Mouse (Mus musculus) embryonic facial prominence, embryonic 14.5 days (tissue): Measurements from ENCODE around the gene Neurl4. TPM values are rescaled to one million over a fixed set of nuclear protein-coding genes. Genes with fewer than 3 reads are reported as not detected.
"Not testable (repeated sequence)": the region's sequence is repeated elsewhere in the genome, so short reads cannot be mapped to it uniquely, and the experiment has no call there.

Experiments used
- ATAC-seq: fragments of 200-750 bp; cut with Nextera tagmentation; 2 replicates; pipeline ENCODE4 v1.8.0; 2017; ENCODE audit warnings: low read depth, moderate number of reproducible peaks, moderate TSS enrichment
- DNase-seq: peaks from one replicate; pipeline ENCODE4 v3.0.0-alpha.2; 2015; ENCODE audit warnings: low spot score
- H3K27ac ChIP-seq: fragments of 300-500 bp; sonication (generic); replicated peaks from 2 replicates; pipeline ENCODE4 v1.5.1; 2014; ENCODE audit warnings: low read depth, mild to moderate bottlenecking, low read length, moderate library complexity
- H3K27me3 ChIP-seq: fragments of 300-500 bp; sonication (generic); replicated peaks from 2 replicates; pipeline ENCODE4 v1.6.1; 2014; ENCODE audit warnings: low read length; ENCODE audit not compliant: control insufficient read depth, insufficient read depth
- H3K36me3 ChIP-seq: fragments of 300-500 bp; sonication (generic); 2 replicates; pipeline ENCODE4 v1.6.1; 2014; ENCODE audit warnings: low read length, mixed read lengths; ENCODE audit not compliant: control insufficient read depth, insufficient read depth
- H3K4me1 ChIP-seq: fragments of 300-500 bp; sonication (generic); 2 replicates; pipeline ENCODE4 v1.6.1; 2014; ENCODE audit warnings: antibody characterized with exemption, low read length; ENCODE audit not compliant: control insufficient read depth, insufficient read depth
- H3K4me2 ChIP-seq: fragments of 300-500 bp; sonication (generic); 2 replicates; pipeline ENCODE4 v1.6.1; 2014; ENCODE audit warnings: low read depth, mild to moderate bottlenecking, low read length, moderate library complexity, mixed read lengths
- H3K4me3 ChIP-seq: fragments of 300-500 bp; sonication (generic); 2 replicates; pipeline ENCODE4 v1.5.1; 2014; ENCODE audit warnings: low read depth, mild to moderate bottlenecking, low read length
- H3K9ac ChIP-seq: fragments of 300-500 bp; sonication (generic); 2 replicates; pipeline ENCODE4 v1.6.1; 2014; ENCODE audit warnings: low read depth, mild to moderate bottlenecking, low read length, moderate library complexity, mixed read lengths
- H3K9me3 ChIP-seq: fragments of 300-500 bp; sonication (generic); 2 replicates; pipeline ENCODE4 v1.6.1; 2016; ENCODE audit warnings: low read length; ENCODE audit not compliant: control insufficient read depth
- WGBS: fragments of 180-500 bp; shearing (Covaris S2); extraction: QIAGEN DNeasy Blood & Tissue Kit; methylation state at CpG from one replicate; pipeline ENCODE4 v1.1.7; 2014; 5-methylcytosine and 5-hydroxymethylcytosine counted together
- polyA plus RNA-seq: library from polyadenylated mRNA; unstranded; fragments of >200 nt; fragmentation: Nextera tagmentation; extraction: Ambion mirVana; gene quantifications from 2 replicates; pipeline ENCODE4 v1.2.1, GENCODE M21; 2014

Gene Neurl4
- polyA plus RNA-seq, 1 experiment from 2014 or later: 10.3 TPM

- H3K27me3 ChIP-seq: no peaks in the 10 kb centered on the region
- ATAC-seq (peak; percentile 94), DNase-seq (peak; percentile 98)
- H3K9ac ChIP-seq: peak within 1 kb of the TSS; percentile 82
- peak within 1 kb of the TSS; percentile 74 for H3K4me2 ChIP-seq
- no peaks in the 10 kb centered on the region for H3K9me3 ChIP-seq
- peak within 1 kb of the TSS; percentile 68 for H3K4me3 ChIP-seq
- H3K36me3 ChIP-seq: peaks cover 87% of the 10 kb centered on the region
- H3K4me1 ChIP-seq: no peaks in the 10 kb centered on the region
- 2% methylated on average over 50 of the region's 61 CpGs for WGBS
- H3K27ac ChIP-seq: peak within 1 kb of the TSS; percentile 85
Measured at GRCm38 (mm10) chr11:69913554-69914371, 12.9 kb downstream of the Neurl4 start, which contains the start of gene Gps2. Gene Gps2, plus strand, starts transcription at chr11:69913888.

GRCm38 (mm10) chr11:69914372-69914764 lies 13.5 kb downstream of the Neurl4 start:
- no peaks in the 10 kb centered on the region for H3K27me3 ChIP-seq
- H3K9me3 ChIP-seq: no peaks in the 10 kb centered on the region
- peaks cover 87% of the 10 kb centered on the region for H3K36me3 ChIP-seq
- ATAC-seq: no peak
- H3K27ac ChIP-seq: peak overlapping the region; percentile 85
- DNase-seq: no peak
- peak overlapping the region; percentile 74 for H3K4me2 ChIP-seq
- H3K4me3 ChIP-seq: peak overlapping the region; percentile 68
- WGBS: 2% methylated on average over 16 of the region's 17 CpGs
- peak overlapping the region; percentile 82 for H3K9ac ChIP-seq
- H3K4me1 ChIP-seq: peaks cover 5% of the 10 kb centered on the region; the same call in 1 of the 2 replicates

- Histone ChIP-seq H3K9me3 (no peaks in the 10 kb centered on the region), H3K27me3 (no peaks in the 10 kb centered on the region), H3K36me3 (peaks cover 82% of the 10 kb centered on the region), H3K27ac (no peak overlapping the region), H3K9ac (peak overlapping the region; percentile 82; the same call in 1 of the 2 replicates), H3K4me2 (peak overlapping the region; percentile 74), H3K4me3 (peak overlapping the region; percentile 68), H3K4me1 (peaks cover 8% of the 10 kb centered on the region; the same call in 1 of the 2 replicates)
- ATAC-seq (no peak), DNase-seq (no peak)
- WGBS: 33% methylated on average over 9 of the region's 9 CpGs
Measured at GRCm38 (mm10) chr11:69914917-69915430, 14.1 kb downstream of the Neurl4 start.

- H3K4me3 ChIP-seq: no peak overlapping the region
- no peak overlapping the region for H3K27ac ChIP-seq
- H3K9me3 ChIP-seq: no peaks in the 10 kb centered on the region
- 0 out of 2 replicates have a peak overlapping the region, but pooled peaks have one; percentile 30 for H3K9ac ChIP-seq
- H3K27me3 ChIP-seq: no peaks in the 10 kb centered on the region
- peaks cover 8% of the 10 kb centered on the region; the same call in 1 of the 2 replicates for H3K4me1 ChIP-seq
- WGBS: 67% methylated on average over 5 of the region's 5 CpGs
- 0 out of 2 replicates have a peak overlapping the region, but pooled peaks have one; percentile 74 for H3K4me2 ChIP-seq
- H3K36me3 ChIP-seq: peaks cover 73% of the 10 kb centered on the region
- DNase-seq (no peak), ATAC-seq (no peak)
Measured at GRCm38 (mm10) chr11:69915667-69916627, 15.1 kb downstream of the Neurl4 start.

GRCm38 (mm10) chr11:69916652-69917378 lies 15.9 kb downstream of the Neurl4 start:
- H3K27ac ChIP-seq, ATAC-seq, H3K4me2 ChIP-seq, H3K9ac ChIP-seq, H3K4me1 ChIP-seq, H3K4me3 ChIP-seq, DNase-seq, H3K9me3 ChIP-seq, H3K27me3 ChIP-seq: not testable (repeated sequence)
- WGBS: 55% methylated on average over 7 of the region's 7 CpGs
- H3K36me3 ChIP-seq: peaks cover 64% of the 10 kb centered on the region

GRCm38 (mm10) chr11:69917379-69917948 lies 16.6 kb downstream of the Neurl4 start:
- WGBS: 84% methylated on average over 8 of the region's 8 CpGs
- Histone ChIP-seq H3K36me3 (peaks cover 57% of the 10 kb centered on the region), H3K4me1 (peaks cover 10% of the 10 kb centered on the region), H3K9ac (no peak overlapping the region), H3K4me3 (no peak overlapping the region), H3K4me2 (no peak overlapping the region), H3K27ac (no peak overlapping the region), H3K27me3 (no peaks in the 10 kb centered on the region), H3K9me3 (no peaks in the 10 kb centered on the region)
- DNase-seq: no peak
- no peak for ATAC-seq

- H3K4me1 ChIP-seq: peaks cover 13% of the 10 kb centered on the region
- 83% methylated on average over 5 of the region's 5 CpGs for WGBS
- H3K36me3 ChIP-seq: peaks cover 51% of the 10 kb centered on the region
Measured at GRCm38 (mm10) chr11:69918118-69918517, 17.2 kb downstream of the Neurl4 start.

More at GRCm38 (mm10) chr11:69918118-69918517, 17.2 kb downstream of the Neurl4 start:
- Histone ChIP-seq H3K9me3 (no peaks in the 10 kb centered on the region), H3K27me3 (no peaks in the 10 kb centered on the region), H3K27ac (no peak overlapping the region), H3K4me3 (no peak overlapping the region), H3K4me2 (no peak overlapping the region), H3K9ac (no peak overlapping the region)
- no peak for ATAC-seq
- no peak for DNase-seq
